12 mouse cellular contexts compared by ENCODE assay signal in genomic region chr11:86583990-86584897, GRCm38 (mm10). TPM values are rescaled to one million over a fixed set of nuclear protein-coding genes. Genes with fewer than 3 reads are reported as not detected.
DNase-seq lines count a peak whose midpoint lies in the region; ATAC-seq and TF ChIP-seq lines count a peak whose summit lies in the region.
"Had no signal": no experiment of that assay in that cellular context is flagged by ENCODE, and none has a peak within 500 bp of the region (broad histone marks: within the 10 kb centered on the region; RNA-seq: fewer than 3 reads in every experiment).

No protein-coding gene starts in this region.

- H3K9me3 ChIP-seq in kidney, embryonic 15.5 days (replicated peaks): no peaks in the 10 kb centered on the region
- no peaks in the 10 kb centered on the region for H3K9me3 ChIP-seq in liver, postnatal 0 days (ENCODE audit: low read length)
- H3K9me3 ChIP-seq: forebrain, embryonic 15.5 days; neural tube, embryonic 12.5 days had no signal

- no peak overlapping the region for H3K9ac ChIP-seq in kidney, embryonic 15.5 days
- H3K9ac ChIP-seq in liver, postnatal 0 days (replicated peaks): peak overlapping the region; percentile 90
- H3K9ac ChIP-seq: forebrain, embryonic 15.5 days; neural tube, embryonic 12.5 days had no signal

- 0 out of 2 replicates have a peak overlapping the region, but pooled peaks have one; percentile 78 for H3K27ac ChIP-seq in kidney, embryonic 15.5 days
- H3K27ac ChIP-seq in bone marrow macrophage, adult 2 months (ENCODE audit: insufficient read depth, low read depth, low read length): peak overlapping the region; percentile 96
- peak overlapping the region; percentile 98 for H3K27ac ChIP-seq in liver, postnatal 0 days (ENCODE audit: low read depth)
- H3K27ac ChIP-seq: forebrain, embryonic 15.5 days; neural tube, embryonic 12.5 days had no signal

- 89% methylated on average over 14 of the region's 14 CpGs for WGBS in kidney, embryonic 15.5 days
- WGBS in liver, postnatal 0 days (ENCODE audit: insufficient replicate concordance): 51% methylated on average over 14 of the region's 14 CpGs

- no peak for TF ChIP-seq EP300 in liver, postnatal 0 days (IDR thresholded peaks at IDR 0.05; ENCODE audit: low read depth)

- H3K27me3 ChIP-seq in kidney, embryonic 15.5 days: no peaks in the 10 kb centered on the region
- H3K27me3 ChIP-seq in liver, postnatal 0 days (ENCODE audit: insufficient read depth, low read length): no peaks in the 10 kb centered on the region
- H3K27me3 ChIP-seq: forebrain, embryonic 15.5 days; neural tube, embryonic 12.5 days had no signal

- peaks cover 10% of the 10 kb centered on the region for H3K36me3 ChIP-seq in kidney, embryonic 15.5 days
- no peaks in the 10 kb centered on the region for H3K36me3 ChIP-seq in liver, postnatal 0 days (replicated peaks; ENCODE audit: insufficient read depth, low read length)
- H3K36me3 ChIP-seq: neural tube, embryonic 12.5 days had no signal

- H3K4me3 ChIP-seq in kidney, embryonic 15.5 days (replicated peaks): peak overlapping the region; percentile 50
- H3K4me3 ChIP-seq in bone marrow macrophage, adult 2 months (ENCODE audit: insufficient read depth, low read length): peak overlapping the region; percentile 70
- peak overlapping the region; percentile 68 for H3K4me3 ChIP-seq in liver, postnatal 0 days (ENCODE audit: low read depth, low read length)
- H3K4me3 ChIP-seq: forebrain, embryonic 15.5 days; neural tube, embryonic 12.5 days had no signal

- ATAC-seq in kidney, embryonic 15.5 days (replicated peaks; ENCODE audit: low FRiP score): no peak
- ATAC-seq in liver, postnatal 0 days: no peak
- ATAC-seq: forebrain, embryonic 15.5 days had no signal

- DNase-seq in kidney, adult 18-20 months: no peak
- peak; percentile 56 for DNase-seq in CD4-positive helper T cell, adult 2 months (ENCODE audit: low read depth, low spot score)
- no peak for DNase-seq in liver, postnatal 0 days
- no peak for DNase-seq in right cerebral cortex, postnatal 36 days (ENCODE audit: low spot score in 2 of 2)
- DNase-seq in thymus, postnatal 0 days (ENCODE audit: low spot score): no peak
- DNase-seq: embryo, embryonic 11 days; layer of hippocampus, adult 9-11 months; thymus, postnatal 4 days had no signal

- no peak for TF ChIP-seq CTCF in bone marrow macrophage, adult 2 months (IDR thresholded peaks at IDR 0.05; ENCODE audit: low read depth, low read length)
- no peak for TF ChIP-seq CTCF in liver, postnatal 0 days (IDR thresholded peaks at IDR 0.05; ENCODE audit: low read depth)

- peaks cover 50% of the 10 kb centered on the region for H3K4me1 ChIP-seq in kidney, embryonic 15.5 days
- H3K4me1 ChIP-seq in bone marrow macrophage, adult 2 months (ENCODE audit: control insufficient read depth, insufficient read depth, low read length): peaks cover 34% of the 10 kb centered on the region
- peaks cover 34% of the 10 kb centered on the region for H3K4me1 ChIP-seq in liver, postnatal 0 days (ENCODE audit: insufficient read depth)

- TF ChIP-seq POLR2A in bone marrow macrophage, adult 2 months (IDR thresholded peaks at IDR 0.05; ENCODE audit: borderline replicate concordance, low read depth, low read length): no peak

- peak overlapping the region; percentile 60 for H3K4me2 ChIP-seq in kidney, embryonic 15.5 days
- H3K4me2 ChIP-seq in liver, postnatal 0 days (ENCODE audit: low read depth, low read length): peak overlapping the region; percentile 64
- H3K4me2 ChIP-seq: forebrain, embryonic 15.5 days; neural tube, embryonic 12.5 days had no signal

RNA-seq across cellular contexts. Expression of gene Tubd1, which starts 39.5 kb away (rescaled TPM):
- polyA plus RNA-seq in kidney, embryonic 15.5 days (2015; fragmentation: Nextera tagmentation; extraction: Ambion mirVana): 10.3 and 10.5 TPM in 2 replicates
- polyA plus RNA-seq in bone marrow macrophage, adult 2 months (2012; ENCODE audit: insufficient read depth, insufficient read length, missing spikeins): 6.2 and 6.9 TPM in 2 replicates
- polyA plus RNA-seq in liver, postnatal 0 days (2015; fragmentation: Nextera tagmentation; extraction: Ambion mirVana): 4.3 and 4.4 TPM in 2 replicates
- 16.1 and 17.2 TPM in 2 replicates for polyA plus RNA-seq in thymus, postnatal 0 days (2015; fragmentation: Nextera tagmentation; extraction: Ambion mirVana)

RNA-seq across cellular contexts. Expression of gene Rps6kb1, which starts 39.6 kb away (rescaled TPM):
- polyA plus RNA-seq in kidney, embryonic 15.5 days (2015; fragmentation: Nextera tagmentation; extraction: Ambion mirVana): 60.9 and 70.7 TPM in 2 replicates
- polyA plus RNA-seq in bone marrow macrophage, adult 2 months (2012; ENCODE audit: insufficient read depth, insufficient read length, missing spikeins): 30.9 and 33.0 TPM in 2 replicates
- polyA plus RNA-seq in liver, postnatal 0 days (2015; fragmentation: Nextera tagmentation; extraction: Ambion mirVana): 20.6 and 23.6 TPM in 2 replicates
- polyA plus RNA-seq in thymus, postnatal 0 days (2015; fragmentation: Nextera tagmentation; extraction: Ambion mirVana): 73.8 and 89.6 TPM in 2 replicates
